In the genomic region with DNA sequence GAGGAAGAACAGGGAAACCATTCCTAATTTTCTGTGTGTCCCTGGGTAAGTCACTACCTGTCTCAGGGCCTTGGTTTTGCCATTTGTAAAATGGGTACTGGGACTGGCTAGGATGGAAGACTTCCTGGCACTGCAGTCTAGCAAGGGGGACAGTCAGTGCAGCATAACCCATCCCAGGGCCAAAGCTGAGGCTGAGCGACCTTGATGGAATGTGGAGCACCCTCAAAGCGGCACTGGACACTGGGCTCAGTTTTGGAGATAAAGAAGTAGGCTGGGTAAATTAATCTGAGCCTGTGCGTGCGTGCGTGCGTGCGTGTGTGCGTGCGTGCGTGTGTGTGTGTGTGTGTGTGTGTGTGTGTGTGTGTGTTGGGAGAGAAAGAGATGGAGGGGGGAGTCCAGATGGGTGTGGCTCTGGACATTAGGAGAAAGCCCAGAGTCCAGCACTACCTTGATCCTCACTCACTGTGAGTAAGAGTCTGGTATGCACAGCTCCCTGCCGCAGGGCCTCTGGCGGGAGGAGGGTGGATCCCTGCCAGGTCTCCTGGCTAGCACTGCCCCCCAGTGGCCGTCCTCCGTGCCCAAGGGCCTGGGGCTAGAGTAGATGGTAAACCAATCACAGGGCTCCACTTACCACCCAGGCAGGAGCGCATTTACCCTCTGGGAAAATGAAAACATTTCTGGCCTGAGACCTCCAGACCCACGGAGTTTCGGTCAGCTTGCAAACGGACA, we compare ENCODE assay signal across 9 mouse cellular contexts.
A peak's percentile ranks its signal among the peaks of the same experiment; 100 is the strongest.
DNase-seq lines count a peak whose midpoint lies in the region; ATAC-seq and TF ChIP-seq lines count a peak whose summit lies in the region.
"Had no signal": no experiment of that assay in that cellular context is flagged by ENCODE, and none has a peak within 500 bp of the region (broad histone marks: within the 10 kb centered on the region; RNA-seq: fewer than 3 reads in every experiment).

No protein-coding gene starts in this region.

- peak; percentile 92 for ATAC-seq in forebrain, embryonic 13.5 days
- peak; percentile 58 for ATAC-seq in heart, embryonic 16.5 days (replicated peaks; ENCODE audit: extremely low read depth, insufficient read depth, low FRiP score)
- peak; percentile 97 for ATAC-seq in lung, embryonic 14.5 days (ENCODE audit: insufficient read depth)

- peaks cover 20% of the 10 kb centered on the region for H3K4me1 ChIP-seq in forebrain, embryonic 13.5 days
- no peaks in the 10 kb centered on the region; the same call in 1 of the 2 replicates for H3K4me1 ChIP-seq in heart, embryonic 16.5 days (ENCODE audit: control insufficient read depth, insufficient read depth, low read length)
- H3K4me1 ChIP-seq in lung, embryonic 14.5 days (ENCODE audit: insufficient read depth), result no peaks in the 10 kb centered on the region

- H3K36me3 ChIP-seq in forebrain, embryonic 13.5 days (ENCODE audit: poor library complexity, severe bottlenecking), result no peaks in the 10 kb centered on the region
- no peaks in the 10 kb centered on the region for H3K36me3 ChIP-seq in heart, embryonic 16.5 days (ENCODE audit: control insufficient read depth, insufficient read depth)
- no peaks in the 10 kb centered on the region for H3K36me3 ChIP-seq in lung, embryonic 14.5 days (ENCODE audit: insufficient read depth)
- H3K36me3 ChIP-seq: G1E had no signal

- H3K27ac ChIP-seq in layer of hippocampus, adult 2 months, result no peak overlapping the region
- H3K27ac ChIP-seq in forebrain, embryonic 13.5 days, result no peak overlapping the region
- no peak overlapping the region for H3K27ac ChIP-seq in heart, embryonic 16.5 days (ENCODE audit: low read length)
- H3K27ac ChIP-seq in lung, embryonic 14.5 days (ENCODE audit: low read depth), result no peak overlapping the region

- no peak overlapping the region for H3K9ac ChIP-seq in forebrain, embryonic 13.5 days
- H3K9ac ChIP-seq in heart, embryonic 16.5 days (ENCODE audit: low read length), result no peak overlapping the region
- H3K9ac ChIP-seq in lung, embryonic 14.5 days, result no peak overlapping the region

- WGBS in forebrain, embryonic 13.5 days, result 40% methylated on average over 18 of the region's 18 CpGs
- WGBS in heart, embryonic 16.5 days, result 45% methylated on average over 18 of the region's 18 CpGs
- WGBS in lung, embryonic 14.5 days, result 37% methylated on average over 18 of the region's 18 CpGs

- TF ChIP-seq CTCF in layer of hippocampus, adult 2 months (conservative IDR thresholded peaks at IDR 0.05), result peak; percentile 75
- TF ChIP-seq CTCF in lung, embryonic 14.5 days (IDR thresholded peaks at IDR 0.05; ENCODE audit: low read depth), result peak; percentile 91

- no peak overlapping the region for H3K4me2 ChIP-seq in forebrain, embryonic 13.5 days
- no peak overlapping the region for H3K4me2 ChIP-seq in heart, embryonic 16.5 days (ENCODE audit: low read depth, low read length)
- no peak overlapping the region for H3K4me2 ChIP-seq in lung, embryonic 14.5 days

- H3K27me3 ChIP-seq in forebrain, embryonic 13.5 days, result no peaks in the 10 kb centered on the region
- no peaks in the 10 kb centered on the region; the same call in 1 of the 2 replicates for H3K27me3 ChIP-seq in heart, embryonic 16.5 days (ENCODE audit: control insufficient read depth, insufficient read depth, low read length)
- no peaks in the 10 kb centered on the region for H3K27me3 ChIP-seq in lung, embryonic 14.5 days (ENCODE audit: insufficient read depth, low read length)

- no peaks in the 10 kb centered on the region for H3K9me3 ChIP-seq in forebrain, embryonic 13.5 days (replicated peaks)
- H3K9me3 ChIP-seq in heart, embryonic 16.5 days (replicated peaks; ENCODE audit: control insufficient read depth, low read length), result no peaks in the 10 kb centered on the region
- no peaks in the 10 kb centered on the region for H3K9me3 ChIP-seq in lung, embryonic 14.5 days (ENCODE audit: low read depth, low read length)

- DNase-seq in layer of hippocampus, adult 2 months (ENCODE audit: low spot score in 2 of 2), result peak; percentile 26 to 55
- DNase-seq in layer of hippocampus, adult 9-10 months (ENCODE audit: low spot score), result no peak
- peak; percentile 78 for DNase-seq in kidney, postnatal 14 days
- DNase-seq in lung, embryonic 14.5 days, result peak; percentile 93
- DNase-seq in ovary, postnatal 36 days (ENCODE audit: low spot score), result peak; percentile 77
- DNase-seq in urinary bladder, adult 2 months (ENCODE audit: low spot score), result peak; percentile 56

- no peak overlapping the region for H3K4me3 ChIP-seq in layer of hippocampus, adult 2 months
- H3K4me3 ChIP-seq in forebrain, embryonic 13.5 days, result no peak overlapping the region
- H3K4me3 ChIP-seq in heart, embryonic 16.5 days (ENCODE audit: low read length), result no peak overlapping the region
- no peak overlapping the region for H3K4me3 ChIP-seq in lung, embryonic 14.5 days (ENCODE audit: low read depth, low read length)
